Mouse (Mus musculus) gastrocnemius, adult 18-20 months (tissue): ENCODE measurements around the gene 5031439G07Rik. TPM values are rescaled to one million over a fixed set of nuclear protein-coding genes. Genes with fewer than 3 reads are reported as not detected.
"Not testable (repeated sequence)": the region's sequence is repeated elsewhere in the genome, so short reads cannot be mapped to it uniquely, and the experiment has no call there.

Experiments
- DNase-seq: peaks from one replicate; pipeline ENCODE4 v3.0.0; 2021; ENCODE audit warnings: low spot score
- long read RNA-seq, 2 experiments: library from polyadenylated mRNA; stranded (forward); transcript quantifications; one replicate each; pipeline ENCODE4 v2.0.0; 2021
- total RNA-seq, 2 experiments: library from RNA; stranded (reverse); gene quantifications; 2 replicates each; pipeline ENCODE4 v1.2.3; 2021

Gene 5031439G07Rik
- total RNA-seq, result 10 to 100 TPM; 79.2 to 99.4 TPM
- long read RNA-seq, experiment 1, full-length matches to known transcripts, result 103 of 148 reads
- long read RNA-seq, experiment 1, partial matches to known transcripts, result 13 of 148 reads
- long read RNA-seq, experiment 1, other reads (novel, unspliced or antisense), result 32 of 148 reads
- long read RNA-seq, experiment 2, full-length matches to known transcripts, result 68 of 99 reads
- long read RNA-seq, experiment 2, partial matches to known transcripts, result 7 of 99 reads
- long read RNA-seq, experiment 2, other reads (novel, unspliced or antisense), result 24 of 99 reads

- DNase-seq, result peak; percentile 95
These were observed at the start of gene 5031439G07Rik for GRCm38 (mm10) chr15:84987874-84988825. Gene 5031439G07Rik, minus strand, starts transcription at chr15:84988551.

- no peak for DNase-seq
These were observed 49.0 kb upstream of the 5031439G07Rik start for GRCm38 (mm10) chr15:85037343-85037690.

- peak; percentile 98 for DNase-seq
These were observed 48.4 kb upstream of the 5031439G07Rik start for GRCm38 (mm10) chr15:85036566-85037342.

GRCm38 (mm10) chr15:85033916-85034315 lies 45.6 kb upstream of the 5031439G07Rik start:
- DNase-seq, result not testable (repeated sequence)

GRCm38 (mm10) chr15:85031866-85032265 lies 43.5 kb upstream of the 5031439G07Rik start:
- DNase-seq, result no peak

- DNase-seq, result not testable (repeated sequence)
These were observed 42.3 kb upstream of the 5031439G07Rik start for GRCm38 (mm10) chr15:85030643-85031042.

GRCm38 (mm10) chr15:85028648-85029047 lies 40.3 kb upstream of the 5031439G07Rik start, which contains the start of gene Fam118a:
Gene Fam118a, plus strand, starts transcription at chr15:85028948.
- not testable (repeated sequence) for DNase-seq

GRCm38 (mm10) chr15:85027740-85028139 lies 39.4 kb upstream of the 5031439G07Rik start:
- no peak for DNase-seq

- no peak for DNase-seq
These were observed 37.8 kb upstream of the 5031439G07Rik start for GRCm38 (mm10) chr15:85026197-85026596.

GRCm38 (mm10) chr15:85022211-85022610 lies 33.9 kb upstream of the 5031439G07Rik start:
- peak; percentile 44 for DNase-seq

GRCm38 (mm10) chr15:85016951-85017664 lies 28.8 kb upstream of the 5031439G07Rik start, which contains the start of gene Upk3a:
Gene Upk3a, plus strand, starts transcription at chr15:85017141.
- no peak for DNase-seq

- DNase-seq, result no peak
These were observed 27.4 kb upstream of the 5031439G07Rik start for GRCm38 (mm10) chr15:85015771-85016170.

GRCm38 (mm10) chr15:85012662-85013054 lies 24.3 kb upstream of the 5031439G07Rik start:
- DNase-seq, result no peak

- DNase-seq, result no peak
These were observed 23.7 kb upstream of the 5031439G07Rik start for GRCm38 (mm10) chr15:85011895-85012661.

- no peak for DNase-seq
These were observed 21.3 kb upstream of the 5031439G07Rik start for GRCm38 (mm10) chr15:85009666-85010065.

GRCm38 (mm10) chr15:85000984-85001982 lies 12.9 kb upstream of the 5031439G07Rik start:
- peak; percentile 67 for DNase-seq

GRCm38 (mm10) chr15:84999911-85000310 lies 11.6 kb upstream of the 5031439G07Rik start:
- DNase-seq, result no peak

- no peak for DNase-seq
These were observed 9.6 kb upstream of the 5031439G07Rik start for GRCm38 (mm10) chr15:84997768-84998454.
